Mouse (Mus musculus) mouse trophoblast stem cell (cell line): Measurements from ENCODE around the gene Hivep1.

Experiments used
- in situ Hi-C, 2 experiments: fragments of 300-500 bp; cut with MseI, MboI; formaldehyde crosslinking; loops; 2 replicates in 1 of 2; 3 replicates in 1 of 2; pipeline ENCODE4 v1.15.1; 2025

Hivep1 gene

GRCm38 (mm10) chr13:42213556-42213955 is 161.7 kb downstream of the Hivep1 start:
- in situ Hi-C loops = no loop called here

GRCm38 (mm10) chr13:42222401-42222800 is 170.6 kb downstream of the Hivep1 start:
- in situ Hi-C loops = no loop called here

- in situ Hi-C loops = no loop called here
These were observed 177.0 kb downstream of the Hivep1 start for GRCm38 (mm10) chr13:42228849-42229248.

GRCm38 (mm10) chr13:42233741-42234419 is 182.1 kb downstream of the Hivep1 start:
- in situ Hi-C loops = no loop called here

- in situ Hi-C loops = no loop called here
These were observed 186.7 kb downstream of the Hivep1 start for GRCm38 (mm10) chr13:42238520-42238919.

- in situ Hi-C loops = no loop called here
These were observed 190.3 kb downstream of the Hivep1 start for GRCm38 (mm10) chr13:42242131-42242530.
